Mouse (Mus musculus) kidney, adult 2 months (tissue): ENCODE data around the gene Naf1. TPM values are rescaled to one million over a fixed set of nuclear protein-coding genes. Genes with fewer than 3 reads are reported as not detected.

ENCODE experiments used
- DNase-seq: peaks from one replicate; pipeline ENCODE4 v3.0.0; 2021
- H3K27ac ChIP-seq: fragments of 200-500 bp; 2 replicates; pipeline ENCODE4 v1.5.1; 2012; ENCODE audit warnings: low read depth, low read length, control low read depth, inconsistent platforms; ENCODE audit not compliant: insufficient read depth
- H3K27me3 ChIP-seq: fragments of 200-500 bp; replicated peaks from 2 replicates; pipeline ENCODE4 v1.6.1; 2012; ENCODE audit warnings: mild to moderate bottlenecking, moderate library complexity, low read length, inconsistent platforms; ENCODE audit not compliant: control insufficient read depth, insufficient read depth
- H3K36me3 ChIP-seq: fragments of 200-500 bp; 2 replicates; pipeline ENCODE4 v1.6.1; 2012; ENCODE audit warnings: mild to moderate bottlenecking, moderate library complexity, low read length, inconsistent platforms; ENCODE audit not compliant: control insufficient read depth, insufficient read depth
- H3K4me1 ChIP-seq: fragments of 200-500 bp; 2 replicates; pipeline ENCODE4 v1.6.1; 2011; ENCODE audit warnings: low read length; ENCODE audit not compliant: control insufficient read depth, insufficient read depth
- H3K4me3 ChIP-seq: fragments of 200-500 bp; 2 replicates; pipeline ENCODE4 v1.5.1; 2011; ENCODE audit warnings: mild to moderate bottlenecking, low read depth, low read length, control low read depth; ENCODE audit not compliant: insufficient read depth
- CTCF ChIP-seq: fragments of 200-500 bp; conservative IDR thresholded peaks from 2 replicates; pipeline ENCODE4 v1.5.1; 2011; ENCODE audit warnings: low read depth, mild to moderate bottlenecking, control low read depth, low read length, moderate library complexity, mixed read lengths; ENCODE audit not compliant: insufficient read depth, insufficient read length
- POLR2A ChIP-seq: fragments of 200-500 bp; IDR thresholded peaks from one replicate; pipeline ENCODE4 v1.6.1; 2011; ENCODE audit warnings: low read depth, low read length, control low read depth
- WGBS: fragments of 180-500 bp; shearing (Covaris S2); methylation state at CpG from one replicate; pipeline ENCODE4 v1.1.7; 2018; 5-methylcytosine and 5-hydroxymethylcytosine counted together
- polyA plus RNA-seq: library from polyadenylated mRNA; depleted of rRNA; stranded (reverse); fragments of >200 nt; gene quantifications from 2 replicates; pipeline ENCODE4 v1.2.3, GENCODE M21; 2012; rRNA removed

Gene Naf1
- polyA plus RNA-seq, 1 experiment, result 4.9 TPM

DNA sequence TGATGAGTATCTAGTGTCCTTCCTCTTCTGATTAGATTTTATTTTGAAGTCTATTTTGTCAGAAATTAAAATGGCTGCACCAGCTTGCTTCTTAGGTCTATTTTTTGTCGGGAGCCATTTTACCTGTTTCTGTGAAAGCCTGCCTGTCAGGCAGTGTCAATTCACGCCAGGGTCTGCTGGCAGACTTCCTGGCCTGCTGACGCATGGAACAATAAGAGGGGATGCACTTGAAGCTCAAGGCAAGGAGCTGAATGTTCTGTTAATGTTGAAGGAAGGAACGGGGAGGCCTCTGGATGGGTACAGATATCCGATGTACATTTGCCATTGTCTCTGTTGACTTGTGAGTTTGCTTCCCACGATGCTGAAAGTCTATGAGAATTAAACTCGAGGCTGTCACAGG lies 56.0 kb downstream of the Naf1 start:
- no peak for DNase-seq
- no peaks in the 10 kb centered on the region for H3K27me3 ChIP-seq
- H3K4me1 ChIP-seq, result no peaks in the 10 kb centered on the region
- WGBS, result 67% methylated on average over 7 of the region's 7 CpGs
- no peak for TF ChIP-seq CTCF
- TF ChIP-seq POLR2A, result no peak
- H3K27ac ChIP-seq, result no peak overlapping the region
- no peaks in the 10 kb centered on the region for H3K36me3 ChIP-seq
- H3K4me3 ChIP-seq, result no peak overlapping the region

- DNase-seq, result no peak
- no peak for TF ChIP-seq POLR2A
- no peak for TF ChIP-seq CTCF
- H3K4me3 ChIP-seq, result no peak overlapping the region
- 71% methylated on average over 6 of the region's 6 CpGs for WGBS
- H3K27ac ChIP-seq, result no peak overlapping the region
- no peaks in the 10 kb centered on the region for H3K4me1 ChIP-seq
- no peaks in the 10 kb centered on the region for H3K36me3 ChIP-seq
- no peaks in the 10 kb centered on the region for H3K27me3 ChIP-seq
Measured at GRCm38 (mm10) chr8:66917695-66918467, 57.9 kb downstream of the Naf1 start.

GRCm38 (mm10) chr8:66918471-66918870 lies 58.5 kb downstream of the Naf1 start:
- Histone ChIP-seq H3K4me3 (no peak overlapping the region), H3K27ac (no peak overlapping the region), H3K36me3 (no peaks in the 10 kb centered on the region), H3K27me3 (no peaks in the 10 kb centered on the region), H3K4me1 (no peaks in the 10 kb centered on the region)
- TF ChIP-seq POLR2A (no peak), CTCF (no peak; the same call in 1 of the 2 replicates)
- DNase-seq, result no peak
- 36% methylated on average over 4 of the region's 4 CpGs for WGBS

- no peaks in the 10 kb centered on the region for H3K4me1 ChIP-seq
- no peak overlapping the region for H3K27ac ChIP-seq
- no peak for TF ChIP-seq POLR2A
- TF ChIP-seq CTCF, result no peak
- 88% methylated on average over 4 of the region's 4 CpGs for WGBS
- H3K27me3 ChIP-seq, result no peaks in the 10 kb centered on the region
- no peaks in the 10 kb centered on the region for H3K36me3 ChIP-seq
- no peak for DNase-seq
- H3K4me3 ChIP-seq, result no peak overlapping the region
Measured at GRCm38 (mm10) chr8:66933746-66934145, 73.7 kb downstream of the Naf1 start.

- no peak overlapping the region for H3K4me3 ChIP-seq
- H3K36me3 ChIP-seq, result no peaks in the 10 kb centered on the region
- DNase-seq, result no peak
- H3K27me3 ChIP-seq, result no peaks in the 10 kb centered on the region
- WGBS, result 70% methylated on average over 3 of the region's 3 CpGs
- TF ChIP-seq CTCF (no peak), POLR2A (no peak)
- no peak overlapping the region for H3K27ac ChIP-seq
- H3K4me1 ChIP-seq, result no peaks in the 10 kb centered on the region
Measured at GRCm38 (mm10) chr8:66936236-66936635, 76.2 kb downstream of the Naf1 start.

Other genes with a start within 250 kb of the Naf1 start
- 0.16 and 0.28 TPM in 2 replicates for gene Npy5r, start 172.1 kb upstream of the Naf1 start, polyA plus RNA-seq
- gene Npy1r, start 163.0 kb upstream of the Naf1 start, polyA plus RNA-seq, result 5.6 and 7.0 TPM in 2 replicates